Mouse (Mus musculus) MEL (cell line): ENCODE data around the gene Cdk10. TPM values are rescaled to one million over a fixed set of nuclear protein-coding genes. Genes with fewer than 3 reads are reported as not detected.

ENCODE experiments used
- DNase-seq: peaks from one replicate; pipeline ENCODE4 v3.0.0; 2011; ENCODE audit warnings: low read depth, low spot score
- H3K27ac ChIP-seq: 2 replicates; pipeline ENCODE4 v1.5.1; 2012; ENCODE audit warnings: low read depth, mild to moderate bottlenecking, control low read depth, low read length, moderate library complexity; ENCODE audit not compliant: control insufficient read depth
- H3K27me3 ChIP-seq, 2 experiments: fragments of 150-350 bp in 1 of 2; sonication (generic) in 1 of 2; 2 replicates each; pipeline ENCODE4 v1.6.1; 2012; ENCODE audit warnings: low read length in 2 of 2, mild to moderate bottlenecking in 2 of 2, improper control_type of control experiment in 1 of 2, moderate library complexity in 1 of 2; ENCODE audit not compliant: insufficient read depth in 2 of 2, control insufficient read depth in 1 of 2
- H3K36me3 ChIP-seq, 2 experiments: 2 replicates each; pipeline ENCODE4 v1.6.1; 2012 to 2014; ENCODE audit warnings: low read length in 2 of 2, improper control_type of control experiment in 1 of 2, inconsistent platforms in 1 of 2, mild to moderate bottlenecking in 1 of 2; ENCODE audit not compliant: insufficient read depth in 2 of 2, control insufficient read depth in 1 of 2
- H3K4me1 ChIP-seq, 2 experiments: fragments of 150-350 bp in 1 of 2; sonication (generic) in 1 of 2; 2 replicates each; pipeline ENCODE4 v1.6.1; 2012; ENCODE audit warnings: low read length in 2 of 2, improper control_type of control experiment in 1 of 2, mild to moderate bottlenecking in 1 of 2; ENCODE audit not compliant: insufficient read depth in 2 of 2, control insufficient read depth in 1 of 2
- H3K4me3 ChIP-seq, 2 experiments: fragments of 150-350 bp in 1 of 2; sonication (generic) in 1 of 2; 2 replicates each; pipeline ENCODE4 v1.5.1; 2012; ENCODE audit warnings: low read depth in 2 of 2, low read length in 2 of 2, mild to moderate bottlenecking in 2 of 2, moderate library complexity in 2 of 2, control low read depth in 1 of 2, improper control_type of control experiment in 1 of 2; ENCODE audit not compliant: control insufficient read depth in 1 of 2, insufficient read depth in 1 of 2
- H3K79me2 ChIP-seq: 2 replicates; pipeline ENCODE4 v1.6.1; 2012; ENCODE audit warnings: mild to moderate bottlenecking, low read length, moderate library complexity; ENCODE audit not compliant: control insufficient read depth, poor library complexity, insufficient read depth
- H3K9ac ChIP-seq: 2 replicates; pipeline ENCODE4 v1.6.1; 2012; ENCODE audit warnings: low read depth, mild to moderate bottlenecking, control low read depth, low read length, moderate library complexity; ENCODE audit not compliant: control insufficient read depth, poor library complexity, severe bottlenecking
- H3K9me3 ChIP-seq: fragments of 150-350 bp; sonication (generic); replicated peaks from 2 replicates; pipeline ENCODE4 v1.6.1; 2012; ENCODE audit warnings: mild to moderate bottlenecking, low read length, improper control_type of control experiment, moderate library complexity; ENCODE audit not compliant: insufficient read depth
- BHLHE40 ChIP-seq: IDR thresholded peaks from 2 replicates; pipeline ENCODE4 v1.6.1; 2012; ENCODE audit warnings: low read depth, mild to moderate bottlenecking, inconsistent platforms, low read length, improper control_type of control experiment, borderline replicate concordance
- CHD2 ChIP-seq: IDR thresholded peaks from 2 replicates; pipeline ENCODE4 v1.6.1; 2011; ENCODE audit warnings: low read length, improper control_type of control experiment
- CTCF ChIP-seq, 3 experiments: IDR thresholded peaks in 2 of 3; conservative IDR thresholded peaks in 1 of 3; 2 replicates each; pipeline ENCODE4 v1.5.1; 2011 to 2012; ENCODE audit warnings: low read length in 3 of 3, low read depth in 2 of 3, mild to moderate bottlenecking in 2 of 3, improper control_type of control experiment in 1 of 3, inconsistent platforms in 1 of 3, mixed read lengths in 1 of 3, moderate library complexity in 1 of 3; ENCODE audit not compliant: control insufficient read depth in 1 of 3, insufficient read depth in 1 of 3, poor library complexity in 1 of 3, severe bottlenecking in 1 of 3
- EP300 ChIP-seq, 2 experiments: IDR thresholded peaks; 2 replicates each; pipeline ENCODE4 v1.6.1; 2011; ENCODE audit warnings: improper control_type of control experiment in 2 of 2, low read length in 2 of 2, low read depth in 1 of 2, mild to moderate bottlenecking in 1 of 2
- GATA1 ChIP-seq: IDR thresholded peaks from 2 replicates; pipeline ENCODE4 v1.6.1; 2011; ENCODE audit warnings: low read depth, low read length, improper control_type of control experiment
- MAX ChIP-seq: IDR thresholded peaks from 2 replicates; pipeline ENCODE4 v1.6.1; 2011; ENCODE audit warnings: low read length, improper control_type of control experiment
- MEF2A ChIP-seq: IDR thresholded peaks from 2 replicates; pipeline ENCODE4 v1.6.1; 2014; ENCODE audit warnings: low read depth, mild to moderate bottlenecking, inconsistent platforms, low read length, improper control_type of control experiment; ENCODE audit not compliant: poor library complexity, insufficient replicate concordance, severe bottlenecking; ENCODE audit errors: extremely low read depth
- MYB ChIP-seq: IDR thresholded peaks from 2 replicates; pipeline ENCODE4 v1.6.1; 2011; ENCODE audit warnings: mild to moderate bottlenecking, low read depth, low read length, improper control_type of control experiment
- NELFE ChIP-seq: IDR thresholded peaks from 2 replicates; pipeline ENCODE4 v1.6.1; 2011; ENCODE audit warnings: low read depth, low read length, improper control_type of control experiment
- POLR2A ChIP-seq, 2 experiments: IDR thresholded peaks; 2 replicates each; pipeline ENCODE4 v1.6.1; 2011 to 2012; ENCODE audit warnings: low read length in 2 of 2, mild to moderate bottlenecking in 2 of 2, control low read depth in 1 of 2, improper control_type of control experiment in 1 of 2, low read depth in 1 of 2, moderate library complexity in 1 of 2; ENCODE audit not compliant: control insufficient read depth in 1 of 2, insufficient read depth in 1 of 2, poor library complexity in 1 of 2
- POLR2AphosphoS5 ChIP-seq: IDR thresholded peaks from 2 replicates; pipeline ENCODE4 v1.6.1; 2012; ENCODE audit warnings: low read depth, borderline replicate concordance, mild to moderate bottlenecking, inconsistent platforms, low read length, moderate library complexity, mixed read lengths
- RAD21 ChIP-seq: IDR thresholded peaks from 2 replicates; pipeline ENCODE4 v1.6.1; 2011; ENCODE audit warnings: mild to moderate bottlenecking, low read depth, low read length, improper control_type of control experiment
- RCOR1 ChIP-seq: IDR thresholded peaks from 2 replicates; pipeline ENCODE4 v1.6.1; 2012; ENCODE audit warnings: low read depth, mild to moderate bottlenecking, inconsistent platforms, low read length, improper control_type of control experiment
- SMC3 ChIP-seq: IDR thresholded peaks from 2 replicates; pipeline ENCODE4 v1.6.1; 2011; ENCODE audit warnings: low read depth, low read length, improper control_type of control experiment
- TAL1 ChIP-seq: IDR thresholded peaks from 2 replicates; pipeline ENCODE4 v1.6.1; 2012; ENCODE audit warnings: mild to moderate bottlenecking, inconsistent platforms, low read length, moderate library complexity, mixed read lengths
- ZMIZ1 ChIP-seq: IDR thresholded peaks from 2 replicates; pipeline ENCODE4 v1.6.1; 2012; ENCODE audit warnings: low read depth, mild to moderate bottlenecking, inconsistent platforms, low read length, improper control_type of control experiment, moderate library complexity
- ZNF384 ChIP-seq: IDR thresholded peaks from 2 replicates; pipeline ENCODE4 v1.6.1; 2012; ENCODE audit warnings: low read depth, mild to moderate bottlenecking, inconsistent platforms, low read length, improper control_type of control experiment
- polyA plus RNA-seq, 2 experiments: library from polyadenylated mRNA; stranded (reverse) in 1 of 2; unstranded in 1 of 2; fragments of >175 nt in 1 of 2; fragments of >200 nt in 1 of 2; gene quantifications; 2 replicates each; pipeline versions ENCODE4 v1.2.1 to v1.2.4; 2012; ENCODE audit warnings: low replicate concordance in 2 of 2, low read depth in 1 of 2; ENCODE audit not compliant: insufficient read length in 2 of 2, insufficient read depth in 1 of 2, missing spikeins in 1 of 2
- total RNA-seq: library from RNA; depleted of rRNA; stranded (reverse); fragments of 300-350 nt; gene quantifications from 2 replicates; pipeline ENCODE4 v1.2.3, GENCODE M21; 2012

Gene Cdk10
- total and polyA plus RNA-seq, 3 experiments, result 28.0 to 43.8 TPM; not detected in 1

GRCm38 (mm10) chr8:123231742-123232141 lies 7.1 kb downstream of the Cdk10 start:
- Histone ChIP-seq H3K27ac (no peak overlapping the region), H3K36me3 (no peaks in the 10 kb centered on the region; a peak in 2 of 4 replicates), H3K9ac (no peak overlapping the region), H3K4me1 (peaks cover 0 to 9% of the 10 kb centered on the region in 2 experiments; a peak in 1 of 4 replicates), H3K9me3 (no peaks in the 10 kb centered on the region), H3K79me2 (no peaks in the 10 kb centered on the region; the same call in 1 of the 2 replicates), H3K27me3 (no peaks in the 10 kb centered on the region), H3K4me3 (no peak overlapping the region)
- no peak for TF ChIP-seq TAL1
- peak in 2 of 3 experiments; percentile 39; a peak in 3 of 6 replicates for TF ChIP-seq CTCF (IDR thresholded peaks at IDR 0.05 in 2 of 3, conservative IDR thresholded peaks at IDR 0.05 in 1 of 3; ENCODE audit: control insufficient read depth in 1 of 3, insufficient read depth in 1 of 3, low read depth in 2 of 3, low read length in 3 of 3, poor library complexity in 1 of 3, severe bottlenecking in 1 of 3)
- peak; percentile 36; the same call in 1 of the 2 replicates for TF ChIP-seq SMC3
- DNase-seq, result no peak

DNA sequence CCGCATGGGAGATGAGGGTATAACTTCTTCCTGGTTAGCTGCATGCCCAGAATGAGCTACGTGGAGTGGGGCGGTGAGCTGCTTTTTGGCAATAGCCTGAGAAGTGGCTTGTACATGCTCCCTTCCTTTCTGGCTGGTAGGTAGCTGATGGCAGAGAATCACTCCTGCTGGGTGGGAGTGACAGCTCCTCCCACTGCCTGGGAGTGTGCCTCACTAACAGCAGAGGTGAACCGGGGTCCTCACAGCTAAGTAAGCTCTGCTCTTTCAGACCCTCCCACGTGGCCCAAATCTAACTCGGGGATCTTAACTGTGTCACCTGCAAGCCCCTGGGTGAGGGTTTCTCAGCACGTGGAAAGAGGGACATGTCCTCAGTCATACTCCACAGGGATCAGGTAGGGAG lies 7.9 kb downstream of the Cdk10 start:
- Histone ChIP-seq H3K9ac (no peak overlapping the region), H3K27ac (no peak overlapping the region), H3K9me3 (no peaks in the 10 kb centered on the region), H3K79me2 (no peaks in the 10 kb centered on the region; the same call in 1 of the 2 replicates), H3K27me3 (no peaks in the 10 kb centered on the region; a peak in 1 of 4 replicates), H3K36me3 (no peaks in the 10 kb centered on the region; a peak in 1 of 4 replicates), H3K4me1 (peaks cover 0 to 9% of the 10 kb centered on the region in 2 experiments; a peak in 1 of 4 replicates), H3K4me3 (no peak overlapping the region)
- no peak for DNase-seq
- TF ChIP-seq ZNF384, result no peak
- no peak for TF ChIP-seq MYB
- TF ChIP-seq NELFE, result no peak
- no peak for TF ChIP-seq GATA1
- no peak for TF ChIP-seq RCOR1
- TF ChIP-seq POLR2A (IDR thresholded peaks at IDR 0.05; ENCODE audit: control insufficient read depth in 1 of 2, insufficient read depth in 1 of 2, low read depth in 1 of 2, low read length in 2 of 2, poor library complexity in 1 of 2), result no peak
- TF ChIP-seq CHD2, result no peak
- TF ChIP-seq BHLHE40, result no peak
- TF ChIP-seq POLR2AphosphoS5, result no peak
- TF ChIP-seq EP300 (IDR thresholded peaks at IDR 0.05; ENCODE audit: low read depth in 1 of 2, low read length in 2 of 2), result no peak
- no peak for TF ChIP-seq RAD21
- TF ChIP-seq MAX, result no peak
- TF ChIP-seq ZMIZ1, result no peak
- no peak for TF ChIP-seq MEF2A
